Mouse (Mus musculus) naive thymus-derived CD4-positive, alpha-beta T cell, adult 2 months (primary cell): ENCODE data around the gene Amt.
"Not testable (repeated sequence)": the region's sequence is repeated elsewhere in the genome, so short reads cannot be mapped to it uniquely, and the experiment has no call there.

Experiments used
- DNase-seq: peaks from one replicate; pipeline ENCODE4 v3.0.0-alpha.2; 2011; ENCODE audit warnings: low read depth

The Amt gene

GRCm38 (mm10) chr9:108296453-108297355 is at the start of gene Amt:
TSS of gene Amt (plus strand) at chr9:108296853.
- no peak for DNase-seq

DNA sequence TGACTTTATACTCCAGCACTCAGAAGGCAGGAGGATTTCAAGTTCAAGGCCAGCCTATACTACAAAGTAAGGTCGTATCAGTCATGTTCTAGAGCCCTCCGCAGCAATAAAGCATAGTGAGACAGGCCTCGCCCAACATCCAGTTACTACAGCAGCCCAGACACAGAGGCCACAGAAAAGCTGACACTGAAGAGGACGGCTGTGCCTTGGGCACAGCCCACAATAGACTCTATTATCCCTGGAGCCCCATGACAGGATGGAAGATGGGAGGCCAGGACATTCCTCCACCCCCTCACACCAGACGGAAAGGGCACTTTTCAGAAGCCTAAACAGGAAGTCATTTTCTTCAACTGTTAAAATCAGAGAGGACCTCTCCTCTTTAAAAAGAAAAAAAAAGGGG is 47.7 kb upstream of the Amt start:
- no peak for DNase-seq

DNA sequence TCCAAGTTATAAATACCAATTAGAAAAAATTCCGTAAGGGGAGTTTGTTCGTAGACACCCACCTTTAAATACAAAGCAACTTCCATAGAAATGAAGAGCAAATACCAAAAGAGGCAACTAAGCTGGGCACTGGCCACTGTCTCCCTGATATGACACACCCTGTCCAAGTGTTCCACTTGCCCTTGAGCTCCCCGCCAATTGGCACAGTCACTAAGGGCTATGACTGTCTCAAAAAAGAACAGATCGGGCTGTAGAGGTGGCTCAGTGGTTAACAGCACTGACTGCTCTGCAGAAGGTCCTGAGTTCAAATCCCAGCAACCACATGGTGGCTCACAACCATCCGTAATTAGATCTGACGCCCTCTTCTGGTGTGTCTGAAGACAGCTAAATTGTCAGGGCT is 44.8 kb upstream of the Amt start:
- no peak for DNase-seq

DNA sequence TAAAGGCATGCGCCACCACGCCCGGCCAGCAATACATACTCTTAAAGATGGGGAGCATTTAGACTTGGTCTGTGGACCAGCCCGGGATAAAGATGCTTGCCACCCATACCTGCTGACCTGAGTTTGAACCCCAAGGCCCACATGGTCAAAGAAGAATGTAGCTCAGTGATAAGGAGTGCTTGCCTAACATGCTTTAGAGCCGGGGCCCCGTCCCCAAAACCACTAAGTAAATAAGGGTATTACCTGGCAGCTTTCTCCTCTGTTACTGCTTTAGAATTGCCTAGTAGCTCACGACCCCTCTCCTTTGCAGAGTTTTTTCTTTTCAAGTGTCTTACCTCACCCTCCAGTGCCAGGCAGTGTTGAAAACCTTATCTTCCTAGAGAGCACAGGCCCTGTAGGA is 43.9 kb upstream of the Amt start:
- no peak for DNase-seq

GRCm38 (mm10) chr9:108260526-108260925 is 36.1 kb upstream of the Amt start:
- no peak for DNase-seq

GRCm38 (mm10) chr9:108261865-108262264 is 34.8 kb upstream of the Amt start:
- no peak for DNase-seq

- DNase-seq = no peak
Observed at GRCm38 (mm10) chr9:108262494-108263049, 34.1 kb upstream of the Amt start.

GRCm38 (mm10) chr9:108263131-108263681 is 33.4 kb upstream of the Amt start:
- DNase-seq = no peak

- DNase-seq = peak; percentile 96
Observed at GRCm38 (mm10) chr9:108263690-108264190, 32.9 kb upstream of the Amt start, which contains the start of gene Dag1. TSS of gene Dag1 (minus strand) at chr9:108263958.

DNA sequence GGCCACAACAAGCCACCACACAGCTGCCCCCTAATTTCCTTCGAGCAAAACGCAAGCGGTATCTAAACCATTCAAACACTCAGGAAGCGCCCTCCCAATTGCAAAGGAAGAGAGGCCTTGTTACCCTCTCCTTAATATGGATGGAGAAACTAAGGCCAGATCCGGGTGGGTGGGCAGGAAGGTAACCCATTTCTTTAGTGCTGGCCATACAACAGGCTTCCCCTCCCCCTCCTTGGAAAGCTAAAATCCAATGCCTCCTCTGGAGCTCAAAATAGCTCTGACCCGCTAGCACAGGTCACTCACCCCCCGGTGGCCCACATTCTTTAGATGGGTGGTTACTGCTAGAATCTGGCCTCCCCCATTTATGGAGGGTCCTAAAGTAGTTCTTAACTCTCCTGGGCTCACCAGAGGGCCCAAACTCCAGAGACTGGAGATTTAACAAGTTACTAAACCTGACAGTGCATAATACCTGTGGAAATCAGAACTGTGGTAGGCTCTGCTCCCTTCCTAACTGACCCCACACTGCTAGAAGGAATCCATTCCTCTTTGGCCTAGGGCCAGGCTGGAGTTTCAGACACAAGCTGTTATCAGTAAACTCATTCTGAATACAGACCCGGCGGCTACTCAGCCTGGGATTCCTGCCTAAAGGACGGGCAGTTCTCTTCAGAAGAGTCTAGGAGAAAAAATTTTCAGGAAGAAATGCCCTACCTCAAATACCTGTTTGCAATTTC is 32.3 kb upstream of the Amt start:
- DNase-seq = no peak

GRCm38 (mm10) chr9:108266261-108266935 is 30.3 kb upstream of the Amt start:
- DNase-seq = peak; percentile 46

GRCm38 (mm10) chr9:108267691-108268090 is 29.0 kb upstream of the Amt start:
- no peak for DNase-seq

- DNase-seq = not testable (repeated sequence)
Observed at GRCm38 (mm10) chr9:108268701-108269100, 28.0 kb upstream of the Amt start.

- DNase-seq = no peak
Observed at GRCm38 (mm10) chr9:108271941-108272340, 24.7 kb upstream of the Amt start.

DNA sequence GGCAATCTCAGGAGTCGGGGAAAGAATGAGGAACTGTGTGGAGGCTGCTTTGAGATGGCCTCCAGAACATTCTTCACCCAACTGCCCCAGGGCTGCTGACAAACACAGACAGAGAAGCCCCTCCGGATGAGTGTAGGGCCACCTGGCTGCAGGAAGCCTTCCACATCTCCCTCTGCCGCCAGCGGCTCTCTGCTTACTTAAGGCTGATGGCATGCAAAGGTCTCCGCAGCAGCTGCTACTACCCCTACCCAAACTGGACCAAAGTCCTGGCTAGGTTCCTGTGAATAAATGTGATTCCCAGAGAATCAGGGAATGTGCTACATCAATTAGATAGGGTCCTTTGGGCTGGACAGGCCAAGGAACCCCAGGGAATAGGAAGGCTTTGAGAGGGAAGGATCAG is 24.0 kb upstream of the Amt start:
- no peak for DNase-seq

- no peak for DNase-seq
Observed at GRCm38 (mm10) chr9:108273485-108273884, 23.2 kb upstream of the Amt start.

DNA sequence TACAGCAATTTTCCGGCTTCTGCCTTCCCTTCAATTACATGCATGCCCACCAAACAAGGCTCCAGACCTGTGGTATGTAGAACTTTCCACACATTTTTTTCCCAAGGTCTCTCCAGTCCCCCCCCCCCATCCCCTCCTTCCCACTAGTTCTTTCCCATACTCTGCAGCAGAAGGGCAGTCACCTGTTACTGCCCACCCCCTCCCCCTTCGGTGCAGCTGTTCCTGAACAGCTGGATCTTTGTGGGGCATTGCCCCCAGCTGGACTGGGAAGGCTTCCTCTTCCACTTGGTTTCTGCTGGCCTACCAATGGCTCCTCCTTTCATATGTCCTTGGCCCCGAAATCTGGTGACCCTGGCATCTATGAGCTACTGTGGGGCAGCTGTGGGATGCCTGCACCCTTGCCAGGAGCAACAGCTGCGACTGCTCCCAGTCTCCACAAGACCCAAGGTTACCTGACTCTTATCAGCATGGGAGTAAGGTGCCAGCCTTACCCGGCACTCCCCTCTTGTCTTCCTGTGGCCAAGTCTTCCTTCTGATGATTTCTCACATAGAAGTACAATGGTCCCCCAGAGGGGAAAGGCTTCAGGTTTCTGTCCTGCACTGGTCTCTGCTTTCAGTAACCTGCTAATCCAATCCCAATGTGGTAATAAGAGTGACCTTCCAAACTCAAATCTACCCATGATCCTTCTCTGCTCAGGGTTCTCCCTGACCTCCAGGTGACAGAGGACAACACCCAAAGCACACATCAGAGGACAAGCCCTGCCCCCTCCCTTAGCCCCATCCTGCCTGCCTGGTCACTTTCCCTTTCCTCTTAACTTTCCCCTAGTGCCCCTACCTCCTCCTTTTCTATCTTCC is 21.9 kb upstream of the Amt start:
- no peak for DNase-seq

DNA sequence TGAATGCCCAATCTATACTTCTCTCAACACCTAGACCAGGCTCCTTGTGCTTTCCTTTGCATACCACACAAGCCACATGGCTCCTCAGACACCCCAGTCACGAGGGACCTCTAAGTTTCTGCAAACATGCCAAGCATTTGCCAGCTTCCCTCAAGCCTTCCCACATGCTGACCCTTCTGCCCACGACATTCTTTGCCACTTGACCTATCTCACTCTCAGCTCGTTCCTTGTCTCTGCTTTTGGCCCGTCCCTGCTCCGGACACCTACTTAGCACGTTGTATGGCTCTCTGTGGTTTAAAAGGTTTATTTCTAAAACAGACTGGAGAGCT is 21.4 kb upstream of the Amt start:
- no peak for DNase-seq

- DNase-seq = peak; percentile 70
Observed at GRCm38 (mm10) chr9:108278697-108279450, 17.8 kb upstream of the Amt start.
